ENCODE assay signal across 27 mouse cellular contexts in genomic region chr2:25568473-25569019, GRCm38 (mm10). TPM values are rescaled to one million over a fixed set of nuclear protein-coding genes. Genes with fewer than 3 reads are reported as not detected.
DNase-seq lines count a peak whose midpoint lies in the region; ATAC-seq lines count a peak whose summit lies in the region.
"Had no signal": no experiment of that assay in that cellular context is flagged by ENCODE, and none has a peak within 500 bp of the region (broad histone marks: within the 10 kb centered on the region; RNA-seq: fewer than 3 reads in every experiment).

No protein-coding gene starts in this region.

- WGBS in stomach, embryonic 16.5 days, result 86% methylated on average over 6 of the region's 6 CpGs
- 96% methylated on average over 6 of the region's 6 CpGs for WGBS in hindbrain, embryonic 16.5 days

- no peak for ATAC-seq in stomach, embryonic 16.5 days (ENCODE audit: insufficient read depth, low FRiP score)
- ATAC-seq in hindbrain, embryonic 16.5 days, result no peak
- ATAC-seq: forebrain, embryonic 13.5 days; Patski had no signal

- H3K36me3 ChIP-seq in stomach, embryonic 16.5 days (ENCODE audit: control insufficient read depth, insufficient read depth, low read length), result 0 out of 2 replicates have a peak, but pooled peaks cover 7% of the 10 kb centered on the region
- peaks cover 7% of the 10 kb centered on the region; the same call in 1 of the 2 replicates for H3K36me3 ChIP-seq in hindbrain, embryonic 16.5 days (ENCODE audit: control insufficient read depth, insufficient read depth, low read length)

- no peak overlapping the region for H3K4me2 ChIP-seq in stomach, embryonic 16.5 days (ENCODE audit: low read depth, low read length)
- no peak overlapping the region for H3K4me2 ChIP-seq in hindbrain, embryonic 16.5 days (ENCODE audit: low read length)
- H3K4me2 ChIP-seq: forebrain, embryonic 13.5 days; heart, embryonic 15.5 days; hindbrain, embryonic 12.5 days; liver, embryonic 15.5 days; lung, embryonic 15.5 days; stomach, embryonic 15.5 days had no signal

- H3K27ac ChIP-seq in stomach, embryonic 16.5 days (ENCODE audit: low read length), result no peak overlapping the region
- H3K27ac ChIP-seq in hindbrain, embryonic 16.5 days (ENCODE audit: low read depth, low read length), result no peak overlapping the region
- H3K27ac ChIP-seq: forebrain, embryonic 13.5 days; heart, embryonic 10.5 days; heart, embryonic 15.5 days; hindbrain, embryonic 12.5 days; liver, embryonic 15.5 days; lung, embryonic 15.5 days; stomach, embryonic 15.5 days had no signal

- no peaks in the 10 kb centered on the region for H3K9me3 ChIP-seq in stomach, embryonic 16.5 days (replicated peaks; ENCODE audit: control insufficient read depth, low read length)
- no peaks in the 10 kb centered on the region for H3K9me3 ChIP-seq in hindbrain, embryonic 16.5 days (ENCODE audit: control insufficient read depth, low read length)
- H3K9me3 ChIP-seq: forebrain, embryonic 13.5 days; G1E; heart, embryonic 10.5 days; heart, embryonic 15.5 days; hindbrain, embryonic 12.5 days; liver, embryonic 15.5 days; lung, embryonic 15.5 days; megakaryocyte, embryonic 14.5 days; stomach, embryonic 15.5 days had no signal

- H3K4me3 ChIP-seq in stomach, embryonic 16.5 days (replicated peaks; ENCODE audit: low read length), result no peak overlapping the region
- H3K4me3 ChIP-seq in hindbrain, embryonic 16.5 days (ENCODE audit: low read length), result no peak overlapping the region
- H3K4me3 ChIP-seq: forebrain, embryonic 13.5 days; heart, embryonic 10.5 days; heart, embryonic 15.5 days; hindbrain, embryonic 12.5 days; liver, embryonic 15.5 days; lung, embryonic 15.5 days; megakaryocyte, embryonic 14.5 days; stomach, embryonic 15.5 days had no signal

- peaks cover 1% of the 10 kb centered on the region for H3K4me1 ChIP-seq in stomach, embryonic 16.5 days (ENCODE audit: control insufficient read depth, insufficient read depth, low read length)
- H3K4me1 ChIP-seq in hindbrain, embryonic 16.5 days (ENCODE audit: control insufficient read depth, insufficient read depth, low read depth, low read length), result peaks cover 6% of the 10 kb centered on the region

- peak; percentile 23 for DNase-seq in adrenal gland, postnatal 10 days
- no peak for DNase-seq in adrenal gland, postnatal 25 days
- peak; percentile 9 for DNase-seq in kidney, postnatal 10 days
- no peak for DNase-seq in kidney, postnatal 14 days
- peak; percentile 24 for DNase-seq in ZHBTc4 (ENCODE audit: low read depth, low spot score)
- no peak for DNase-seq in left cerebral cortex, adult 8-10 months (ENCODE audit: low spot score in 2 of 2)
- DNase-seq: cerebellum, adult 2 months; gastrocnemius, postnatal 10 days; kidney, adult 18-20 months; layer of hippocampus, adult 9-11 months; liver; midbrain, embryonic 14.5 days; thymus, adult 18-20 months; thymus, postnatal 36 days had no signal

- no peaks in the 10 kb centered on the region for H3K27me3 ChIP-seq in stomach, embryonic 16.5 days (ENCODE audit: control insufficient read depth, insufficient read depth, low read length)
- H3K27me3 ChIP-seq in hindbrain, embryonic 16.5 days (replicated peaks; ENCODE audit: control insufficient read depth, insufficient read depth, low read length), result no peaks in the 10 kb centered on the region
- H3K27me3 ChIP-seq: forebrain, embryonic 13.5 days; heart, embryonic 15.5 days; hindbrain, embryonic 12.5 days; liver, embryonic 15.5 days; lung, embryonic 15.5 days; megakaryocyte, embryonic 14.5 days; Patski; stomach, embryonic 15.5 days had no signal

- H3K9ac ChIP-seq in stomach, embryonic 16.5 days (ENCODE audit: low read length), result 0 out of 2 replicates have a peak overlapping the region, but pooled peaks have one; percentile 17
- H3K9ac ChIP-seq in hindbrain, embryonic 16.5 days (ENCODE audit: low read depth, low read length), result no peak overlapping the region
- H3K9ac ChIP-seq: forebrain, embryonic 13.5 days; heart, embryonic 15.5 days; hindbrain, embryonic 12.5 days; liver, embryonic 15.5 days; lung, embryonic 15.5 days; stomach, embryonic 15.5 days had no signal

RNA-seq across cellular contexts. Expression of gene Mamdc4, which starts 6.1 kb away (rescaled TPM):
- 1 to 10 TPM; 1.6 to 6.3 TPM for total RNA-seq in adrenal gland, postnatal 10 days (2021)
- total RNA-seq in adrenal gland, postnatal 25 days (2021), result 4.6 and 17.3 TPM in 2 replicates
- polyA plus RNA-seq in stomach, embryonic 16.5 days (2015; fragmentation: Nextera tagmentation; extraction: Ambion mirVana), result 74.0 and 87.4 TPM in 2 replicates
- polyA plus RNA-seq in hindbrain, embryonic 16.5 days (2015; fragmentation: Nextera tagmentation; extraction: Ambion mirVana), result 1.8 and 3.7 TPM in 2 replicates
- 1 to 10 TPM in 3 of 4 experiments, under 1 TPM in 1; 0.46 to 3.1 (median 1.7) TPM for total RNA-seq in left cerebral cortex, adult 8-10 months (2022)
- total RNA-seq: monocyte, adult 5-6 weeks had no signal

RNA-seq across cellular contexts. Expression of gene Phpt1, which starts 6.5 kb away (rescaled TPM):
- 10 to 100 TPM; 63.5 to 82.8 TPM for total RNA-seq in adrenal gland, postnatal 10 days (2021)
- total RNA-seq in adrenal gland, postnatal 25 days (2021), result 42.8 and 60.5 TPM in 2 replicates
- polyA plus RNA-seq in stomach, embryonic 16.5 days (2015; fragmentation: Nextera tagmentation; extraction: Ambion mirVana), result 120 and 123 TPM in 2 replicates
- 164 and 178 TPM in 2 replicates for polyA plus RNA-seq in hindbrain, embryonic 16.5 days (2015; fragmentation: Nextera tagmentation; extraction: Ambion mirVana)
- total RNA-seq in left cerebral cortex, adult 8-10 months (2022), result 10 to 100 TPM; 57.8 to 72.0 (median 64.7) TPM

RNA-seq across cellular contexts. Expression of gene Edf1, which starts 10.9 kb away (rescaled TPM):
- 100 to 1,000 TPM; 266 to 285 TPM for total RNA-seq in adrenal gland, postnatal 10 days (2021)
- 270 and 317 TPM in 2 replicates for total RNA-seq in adrenal gland, postnatal 25 days (2021)
- polyA plus RNA-seq in stomach, embryonic 16.5 days (2015; fragmentation: Nextera tagmentation; extraction: Ambion mirVana), result 377 and 401 TPM in 2 replicates
- 384 and 413 TPM in 2 replicates for polyA plus RNA-seq in hindbrain, embryonic 16.5 days (2015; fragmentation: Nextera tagmentation; extraction: Ambion mirVana)
- total RNA-seq in left cerebral cortex, adult 8-10 months (2022), result 100 to 1,000 TPM; 123 to 209 (median 170) TPM

RNA-seq across cellular contexts. Expression of gene Ajm1, which starts 13.0 kb away (rescaled TPM):
- total RNA-seq in adrenal gland, postnatal 10 days (2021), result 1 to 10 TPM; 1.8 to 2.2 TPM
- total RNA-seq in adrenal gland, postnatal 25 days (2021), result 1.6 and 2.6 TPM in 2 replicates
- 0.26 and 0.94 TPM in 2 replicates for polyA plus RNA-seq in stomach, embryonic 16.5 days (2015; fragmentation: Nextera tagmentation; extraction: Ambion mirVana)
- 12.0 and 15.1 TPM in 2 replicates for polyA plus RNA-seq in hindbrain, embryonic 16.5 days (2015; fragmentation: Nextera tagmentation; extraction: Ambion mirVana)
- 10 to 100 TPM; 86.8 to 96.3 (median 92.7) TPM for total RNA-seq in left cerebral cortex, adult 8-10 months (2022)
- total RNA-seq: monocyte, adult 5-6 weeks had no signal
- polyA plus RNA-seq: liver, embryonic 15.5 days had no signal

RNA-seq across cellular contexts. Expression of gene Traf2, which starts 21.8 kb away (rescaled TPM):
- 10 to 100 TPM; 18.0 to 22.7 TPM for total RNA-seq in adrenal gland, postnatal 10 days (2021)
- total RNA-seq in adrenal gland, postnatal 25 days (2021), result 29.2 and 30.2 TPM in 2 replicates
- polyA plus RNA-seq in stomach, embryonic 16.5 days (2015; fragmentation: Nextera tagmentation; extraction: Ambion mirVana), result 31.5 and 32.1 TPM in 2 replicates
- 16.8 and 17.8 TPM in 2 replicates for polyA plus RNA-seq in hindbrain, embryonic 16.5 days (2015; fragmentation: Nextera tagmentation; extraction: Ambion mirVana)
- total RNA-seq in left cerebral cortex, adult 8-10 months (2022), result 10 to 100 TPM; 10.3 to 11.9 (median 10.4) TPM

Comparison
In these comparisons a context has a peak if more than half of its experiments do, and no peak if none do; other contexts are left out.
1. DNase-seq: peak in adrenal gland, postnatal 10 days (single experiment), kidney, postnatal 10 days (single experiment) and ZHBTc4 (single experiment); none in adrenal gland, postnatal 25 days (single experiment), kidney, postnatal 14 days (single experiment) and left cerebral cortex, adult 8-10 months (0 of 2).